Mouse (Mus musculus) heart, embryonic 16.5 days (tissue): ENCODE results near the gene Fcrl5. TPM values are rescaled to one million over a fixed set of nuclear protein-coding genes. Genes with fewer than 3 reads are reported as not detected.

Experiments
- ATAC-seq: fragments of 200-750 bp; cut with Nextera tagmentation; replicated peaks from 2 replicates; pipeline ENCODE4 v1.8.0; 2017; ENCODE audit warnings: moderate number of reproducible peaks; ENCODE audit not compliant: insufficient read depth, low FRiP score; ENCODE audit errors: extremely low read depth
- H3K27ac ChIP-seq: fragments of 300-500 bp; sonication (generic); 2 replicates; pipeline ENCODE4 v1.5.1; 2014; ENCODE audit warnings: mild to moderate bottlenecking, low read length, control low read depth, moderate library complexity
- H3K27me3 ChIP-seq: fragments of 300-500 bp; sonication (generic); 2 replicates; pipeline ENCODE4 v1.6.1; 2014; ENCODE audit warnings: low read length, mixed read lengths; ENCODE audit not compliant: control insufficient read depth, insufficient read depth
- H3K36me3 ChIP-seq: fragments of 300-500 bp; sonication (generic); 2 replicates; pipeline ENCODE4 v1.6.1; 2014; ENCODE audit not compliant: control insufficient read depth, insufficient read depth
- H3K4me1 ChIP-seq: fragments of 300-500 bp; sonication (generic); 2 replicates; pipeline ENCODE4 v1.6.1; 2014; ENCODE audit warnings: low read length, mixed read lengths; ENCODE audit not compliant: control insufficient read depth, insufficient read depth
- H3K4me2 ChIP-seq: fragments of 300-500 bp; sonication (generic); 2 replicates; pipeline ENCODE4 v1.6.1; 2014; ENCODE audit warnings: low read depth, mild to moderate bottlenecking, control low read depth, low read length
- H3K4me3 ChIP-seq: fragments of 300-500 bp; sonication (generic); 2 replicates; pipeline ENCODE4 v1.5.1; 2014; ENCODE audit warnings: mild to moderate bottlenecking, control low read depth, low read length
- H3K9ac ChIP-seq: fragments of 300-500 bp; sonication (generic); 2 replicates; pipeline ENCODE4 v1.6.1; 2014; ENCODE audit warnings: low read length, control low read depth
- H3K9me3 ChIP-seq: fragments of 300-500 bp; sonication (generic); replicated peaks from 2 replicates; pipeline ENCODE4 v1.6.1; 2016; ENCODE audit warnings: low read length; ENCODE audit not compliant: control insufficient read depth
- WGBS: fragments of 180-500 bp; shearing (Covaris S2); extraction: QIAGEN DNeasy Blood & Tissue Kit; methylation state at CpG from one replicate; pipeline ENCODE4 v1.1.7; 2014; 5-methylcytosine and 5-hydroxymethylcytosine counted together
- polyA plus RNA-seq: library from polyadenylated mRNA; unstranded; fragments of >200 nt; fragmentation: Nextera tagmentation; extraction: Ambion mirVana; gene quantifications from 2 replicates; pipeline ENCODE4 v1.2.1, GENCODE M21; 2015

Fcrl5 gene
- polyA plus RNA-seq, 1 experiment from 2014 or later = not detected

GRCm38 (mm10) chr3:87521833-87522232 lies 86.3 kb downstream of the Fcrl5 start:
- 26% methylated on average over 1 of the region's 1 CpGs for WGBS
- ATAC-seq = no peak
- no peak overlapping the region for H3K27ac ChIP-seq
- H3K36me3 ChIP-seq = no peaks in the 10 kb centered on the region
- no peaks in the 10 kb centered on the region for H3K27me3 ChIP-seq
- peaks cover 13% of the 10 kb centered on the region for H3K4me1 ChIP-seq
- H3K4me3 ChIP-seq = no peak overlapping the region
- no peaks in the 10 kb centered on the region for H3K9me3 ChIP-seq
- no peak overlapping the region for H3K9ac ChIP-seq
- H3K4me2 ChIP-seq = no peak overlapping the region

GRCm38 (mm10) chr3:87523701-87524100 lies 88.1 kb downstream of the Fcrl5 start:
- Histone ChIP-seq H3K27ac (no peak overlapping the region), H3K4me2 (no peak overlapping the region), H3K27me3 (no peaks in the 10 kb centered on the region), H3K4me3 (no peak overlapping the region), H3K9me3 (no peaks in the 10 kb centered on the region), H3K4me1 (peaks cover 29% of the 10 kb centered on the region), H3K9ac (no peak overlapping the region), H3K36me3 (peaks cover 7% of the 10 kb centered on the region; the same call in 1 of the 2 replicates)
- WGBS = 83% methylated on average over 9 of the region's 9 CpGs
- ATAC-seq = no peak

- H3K4me1 ChIP-seq = peaks cover 32% of the 10 kb centered on the region
- no peaks in the 10 kb centered on the region for H3K27me3 ChIP-seq
- H3K9ac ChIP-seq = peak within 1 kb of the TSS; percentile 100
- 2% methylated on average over 64 of the region's 64 CpGs for WGBS
- H3K27ac ChIP-seq = peak within 1 kb of the TSS; percentile 95
- H3K9me3 ChIP-seq = no peaks in the 10 kb centered on the region
- peaks cover 21% of the 10 kb centered on the region for H3K36me3 ChIP-seq
- peak within 1 kb of the TSS; percentile 87 for H3K4me2 ChIP-seq
- H3K4me3 ChIP-seq = peak within 1 kb of the TSS; percentile 97
- peak; percentile 96 for ATAC-seq
These were observed 89.7 kb downstream of the Fcrl5 start, which contains the start of gene Etv3 for GRCm38 (mm10) chr3:87525043-87525836. Gene Etv3 (plus strand): TSS chr3:87525407.

GRCm38 (mm10) chr3:87525837-87526570 lies 90.4 kb downstream of the Fcrl5 start:
- WGBS = 5% methylated on average over 27 of the region's 27 CpGs
- H3K9ac ChIP-seq = peak overlapping the region; percentile 100
- H3K36me3 ChIP-seq = peaks cover 29% of the 10 kb centered on the region
- peak overlapping the region; percentile 97 for H3K4me3 ChIP-seq
- no peaks in the 10 kb centered on the region for H3K27me3 ChIP-seq
- peak overlapping the region; percentile 87 for H3K4me2 ChIP-seq
- ATAC-seq = peak; percentile 28
- H3K27ac ChIP-seq = peak overlapping the region; percentile 95
- H3K9me3 ChIP-seq = no peaks in the 10 kb centered on the region
- peaks cover 32% of the 10 kb centered on the region for H3K4me1 ChIP-seq

GRCm38 (mm10) chr3:87527139-87527538 lies 91.6 kb downstream of the Fcrl5 start:
- ATAC-seq = no peak
- H3K36me3 ChIP-seq = peaks cover 35% of the 10 kb centered on the region
- peak overlapping the region; percentile 87 for H3K4me2 ChIP-seq
- no peak overlapping the region for H3K27ac ChIP-seq
- peaks cover 32% of the 10 kb centered on the region for H3K4me1 ChIP-seq
- WGBS = 62% methylated on average over 12 of the region's 12 CpGs
- H3K9ac ChIP-seq = peak overlapping the region; percentile 10; the same call in 1 of the 2 replicates
- H3K27me3 ChIP-seq = no peaks in the 10 kb centered on the region
- no peaks in the 10 kb centered on the region for H3K9me3 ChIP-seq
- H3K4me3 ChIP-seq = no peak overlapping the region

GRCm38 (mm10) chr3:87528021-87528420 lies 92.4 kb downstream of the Fcrl5 start:
- H3K36me3 ChIP-seq = peaks cover 37% of the 10 kb centered on the region
- no peak for ATAC-seq
- H3K9ac ChIP-seq = no peak overlapping the region; the same call in 1 of the 2 replicates
- no peaks in the 10 kb centered on the region for H3K27me3 ChIP-seq
- WGBS = 39% methylated on average over 8 of the region's 8 CpGs
- H3K4me1 ChIP-seq = peaks cover 32% of the 10 kb centered on the region
- H3K9me3 ChIP-seq = no peaks in the 10 kb centered on the region
- H3K4me2 ChIP-seq = no peak overlapping the region
- H3K4me3 ChIP-seq = no peak overlapping the region
- peak overlapping the region; percentile 26; the same call in 1 of the 2 replicates for H3K27ac ChIP-seq

- Histone ChIP-seq H3K4me2 (no peak overlapping the region), H3K9ac (no peak overlapping the region), H3K27me3 (no peaks in the 10 kb centered on the region), H3K4me1 (peaks cover 32% of the 10 kb centered on the region), H3K4me3 (no peak overlapping the region), H3K27ac (no peak overlapping the region), H3K9me3 (no peaks in the 10 kb centered on the region), H3K36me3 (peaks cover 43% of the 10 kb centered on the region)
- 78% methylated on average over 8 of the region's 8 CpGs for WGBS
- ATAC-seq = no peak
These were observed 93.3 kb downstream of the Fcrl5 start for GRCm38 (mm10) chr3:87528841-87529240.

GRCm38 (mm10) chr3:87529568-87529967 lies 94.0 kb downstream of the Fcrl5 start:
- H3K4me3 ChIP-seq = no peak overlapping the region
- H3K36me3 ChIP-seq = peaks cover 45% of the 10 kb centered on the region
- no peak for ATAC-seq
- no peaks in the 10 kb centered on the region for H3K9me3 ChIP-seq
- peaks cover 32% of the 10 kb centered on the region for H3K4me1 ChIP-seq
- no peak overlapping the region for H3K27ac ChIP-seq
- no peak overlapping the region for H3K9ac ChIP-seq
- no peak overlapping the region for H3K4me2 ChIP-seq
- 84% methylated on average over 11 of the region's 11 CpGs for WGBS
- no peaks in the 10 kb centered on the region for H3K27me3 ChIP-seq

- H3K27ac ChIP-seq = no peak overlapping the region
- peaks cover 27% of the 10 kb centered on the region for H3K4me1 ChIP-seq
- no peak for ATAC-seq
- H3K4me2 ChIP-seq = no peak overlapping the region
- H3K36me3 ChIP-seq = peaks cover 46% of the 10 kb centered on the region
- 79% methylated on average over 3 of the region's 3 CpGs for WGBS
- H3K9me3 ChIP-seq = no peaks in the 10 kb centered on the region
- no peaks in the 10 kb centered on the region for H3K27me3 ChIP-seq
- no peak overlapping the region for H3K9ac ChIP-seq
- no peak overlapping the region for H3K4me3 ChIP-seq
These were observed 94.7 kb downstream of the Fcrl5 start for GRCm38 (mm10) chr3:87530234-87530633.
